Mouse (Mus musculus): ENCODE measurements around the gene Sash3.

Sash3 gene

DNA sequence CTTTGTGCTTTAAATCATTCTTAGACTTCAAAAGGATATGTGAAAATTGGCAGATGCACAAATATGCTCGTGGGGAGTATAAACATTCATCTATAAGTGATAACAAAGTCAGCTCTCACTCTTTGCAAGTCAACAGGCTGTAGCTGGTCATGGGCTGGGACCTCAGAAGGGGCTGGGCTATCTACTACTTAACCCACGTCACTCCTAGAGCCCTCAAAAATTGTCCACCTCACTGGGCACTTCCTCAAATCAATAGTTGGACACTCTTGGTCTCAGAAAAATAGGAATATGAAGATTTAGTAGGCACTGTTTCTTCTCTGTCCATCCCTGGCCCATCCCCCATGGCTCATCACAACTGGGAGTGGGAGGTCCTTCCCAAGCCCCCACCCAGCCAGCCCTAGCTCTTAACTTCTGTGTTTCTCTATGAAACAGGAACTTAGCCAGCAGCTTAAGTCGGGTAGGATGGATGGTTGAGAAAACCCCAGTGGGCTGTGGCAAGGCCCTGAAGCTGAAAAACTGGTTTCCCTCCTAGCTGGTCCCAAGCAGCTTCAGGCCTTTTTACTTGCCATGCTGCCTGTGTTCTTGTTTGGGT, 5.9 kb upstream of the Sash3 start:
- DNase-seq (ENCODE audit: low spot score), result no peak

DNA sequence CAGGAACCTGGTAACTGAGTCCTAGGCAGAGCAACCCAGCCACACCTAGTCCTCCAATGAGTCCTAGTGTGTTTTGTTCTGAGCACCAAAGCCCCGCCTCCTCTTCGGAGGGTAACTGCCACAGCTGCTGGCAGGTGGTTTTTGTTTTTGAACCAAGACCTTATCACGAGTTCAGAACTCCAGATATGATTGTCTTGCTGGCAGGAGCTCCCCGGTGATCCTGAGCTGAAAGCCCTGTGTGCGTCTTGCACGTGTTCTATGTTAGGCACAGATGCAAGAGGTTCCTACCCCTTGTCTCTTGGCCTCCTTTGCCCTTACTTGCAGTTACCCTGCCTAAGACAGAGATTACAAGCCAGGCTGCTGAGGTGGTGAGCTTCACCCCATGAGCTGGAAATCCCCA, 4.8 kb upstream of the Sash3 start:
- DNase-seq (ENCODE audit: low spot score), result no peak

DNA sequence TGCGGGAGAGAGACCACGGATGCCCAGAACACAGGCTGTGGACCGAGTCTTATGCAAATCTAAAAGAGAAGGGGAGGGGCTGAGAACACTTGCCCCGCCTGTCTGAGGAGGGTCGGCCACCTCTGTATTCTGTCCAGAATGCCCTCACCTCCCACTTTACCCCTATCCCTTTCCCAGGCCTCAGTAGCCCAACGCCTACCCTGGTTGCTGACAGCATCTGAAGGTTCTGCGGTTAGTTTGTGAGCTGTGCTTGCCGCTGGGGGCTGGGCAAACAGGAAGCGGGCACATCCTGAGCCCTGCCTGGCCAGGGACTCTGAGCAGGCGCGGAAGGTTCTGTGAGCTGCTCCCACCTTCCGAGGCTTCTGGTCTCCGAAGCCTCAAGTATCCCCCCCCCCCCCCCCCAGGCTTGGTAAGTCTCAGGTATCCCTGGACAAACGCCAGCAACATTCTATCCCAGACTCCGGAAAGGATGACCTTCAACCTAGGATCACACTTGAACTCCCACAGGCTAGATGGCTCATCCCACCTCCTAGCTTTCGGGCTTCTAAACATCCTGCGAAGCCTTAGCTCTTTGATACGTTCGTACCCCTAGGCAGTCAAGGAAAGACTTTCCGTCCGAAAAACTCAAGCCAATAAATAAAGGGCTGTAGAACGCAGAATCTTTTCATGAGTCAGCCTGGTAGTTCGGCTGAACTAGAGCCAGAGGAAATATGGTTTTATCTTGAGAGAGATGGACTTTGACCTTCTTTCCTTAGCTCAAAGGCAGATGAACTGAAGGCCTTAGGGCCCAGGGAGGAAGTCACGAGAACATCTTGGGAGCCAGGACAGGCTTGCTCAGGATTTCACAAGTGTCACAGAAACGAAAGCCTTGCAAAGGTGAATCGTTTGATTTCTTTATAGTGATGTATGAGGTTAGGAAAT, 2.6 kb upstream of the Sash3 start:
- DNase-seq (ENCODE audit: low spot score), result peak; percentile 43

DNA sequence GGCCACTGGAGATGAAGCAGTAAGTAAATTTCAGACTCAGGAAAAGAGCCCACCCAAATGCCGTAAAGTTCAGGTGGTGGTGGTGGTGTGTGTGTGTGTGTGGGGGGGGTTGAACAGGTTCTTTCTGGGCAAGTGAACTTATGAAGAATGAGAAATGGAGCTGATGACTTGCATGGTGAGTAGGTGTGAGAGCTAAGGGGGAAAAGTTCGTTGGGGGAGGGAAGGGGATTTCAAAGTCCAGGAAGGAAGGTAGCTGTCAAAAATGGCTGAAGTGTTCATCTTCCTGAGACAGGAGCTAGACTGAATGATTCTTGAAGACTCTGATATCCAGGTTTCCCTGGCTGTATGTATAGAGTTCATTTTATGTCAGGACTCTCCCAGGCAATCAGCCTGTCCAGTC, 990 bp downstream of the Sash3 start:
- DNase-seq (ENCODE audit: low spot score), result no peak

DNA sequence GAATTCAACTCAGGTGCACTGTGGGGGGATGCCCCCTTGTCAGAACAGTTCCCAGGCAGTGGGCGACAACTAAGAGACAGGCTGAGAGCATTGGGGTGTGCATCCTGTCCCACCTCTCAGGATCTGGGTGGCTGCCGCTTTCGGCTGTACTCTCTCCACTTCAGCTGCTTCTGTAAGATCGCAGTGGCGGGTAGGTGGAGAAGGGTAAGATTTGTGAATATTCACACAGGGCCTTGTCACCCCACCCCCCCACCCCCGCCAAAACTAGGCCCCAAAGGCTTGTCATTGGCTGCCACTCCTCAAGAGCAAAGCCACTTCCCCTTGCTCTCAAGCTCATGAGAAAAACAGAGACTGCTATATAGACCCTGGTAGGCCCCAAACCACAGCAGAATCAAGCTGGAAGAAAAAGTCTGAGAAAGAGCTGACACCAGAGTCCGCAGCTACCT, 1.5 kb downstream of the Sash3 start:
- peak; percentile 24 for DNase-seq (ENCODE audit: low spot score)

DNA sequence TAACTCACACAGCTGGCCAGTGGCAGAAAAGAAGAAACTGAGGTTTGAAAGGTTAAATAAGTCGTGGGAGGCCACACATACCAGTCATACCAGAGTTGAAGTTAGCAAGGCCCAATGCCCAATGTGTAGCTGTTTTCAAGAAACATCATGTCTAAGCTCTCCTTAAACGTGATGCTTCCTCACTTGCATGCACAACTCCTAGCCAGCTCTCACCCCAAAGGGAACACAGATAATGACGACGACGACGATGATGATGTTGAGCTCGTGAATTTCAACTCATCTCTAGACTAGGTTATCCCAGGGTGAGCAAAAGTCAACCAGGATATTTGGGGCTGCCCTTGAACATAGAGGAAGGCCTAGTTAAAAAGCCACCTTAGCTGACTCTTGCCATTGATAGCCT, 5.9 kb downstream of the Sash3 start:
- DNase-seq (ENCODE audit: low spot score), result no peak

DNA sequence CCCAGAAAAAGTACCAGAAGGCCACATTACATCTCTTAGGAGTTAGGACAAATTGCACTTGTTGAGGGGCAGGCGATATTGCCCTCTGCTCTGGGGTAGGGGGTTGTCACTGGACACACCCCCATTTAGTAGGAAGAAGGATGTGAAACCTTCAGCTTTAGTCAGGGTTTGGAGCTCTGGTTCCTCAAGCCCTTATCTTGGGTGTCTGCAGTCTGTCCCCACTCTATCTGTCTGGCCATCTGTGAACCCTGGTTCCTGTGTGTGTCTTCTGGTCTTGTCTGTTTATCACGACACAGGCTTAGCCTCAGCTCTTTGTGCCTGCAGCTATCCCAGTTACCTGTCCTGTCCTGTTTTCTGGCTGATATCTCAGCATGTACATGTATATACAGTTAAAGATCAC, 7.2 kb downstream of the Sash3 start:
- DNase-seq (ENCODE audit: low spot score), result no peak

DNA sequence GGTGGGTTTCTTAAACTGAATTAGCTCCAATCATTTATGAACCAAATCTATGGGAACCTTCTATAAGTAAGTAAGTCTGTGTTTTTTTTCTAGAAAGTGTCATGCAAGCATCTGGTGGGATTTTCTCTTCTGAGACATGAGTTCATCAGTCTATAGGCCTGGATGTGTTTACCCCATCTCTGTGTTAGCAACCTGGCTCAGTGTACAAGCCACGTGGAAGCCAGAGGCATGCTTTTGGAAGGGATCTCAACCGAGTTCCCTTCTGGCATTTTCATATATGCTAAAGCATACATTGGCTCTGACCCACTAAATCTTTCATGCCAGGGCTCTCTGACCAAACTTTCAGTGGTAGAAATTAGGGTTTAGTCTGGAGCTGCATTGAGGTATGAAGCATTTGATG, 7.7 kb downstream of the Sash3 start:
- DNase-seq (ENCODE audit: low spot score), result no peak

DNA sequence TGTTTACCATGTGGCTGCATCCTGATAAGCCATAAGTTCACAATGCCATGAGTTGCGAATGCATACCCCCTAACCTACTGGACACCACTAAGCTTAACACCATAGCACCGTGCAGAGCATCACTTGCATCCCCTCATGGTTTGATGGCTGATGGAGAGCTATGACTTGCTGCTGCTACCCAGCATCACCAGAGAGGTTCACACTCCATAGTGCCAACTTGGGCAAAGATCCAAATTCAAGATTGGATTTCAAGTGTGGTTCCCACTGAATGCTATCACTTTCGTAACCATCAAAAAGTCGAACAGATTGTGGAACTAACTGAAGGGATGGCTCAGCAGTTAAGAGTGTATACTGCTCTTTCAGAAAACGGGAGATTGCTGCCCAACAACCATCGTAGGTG, 9.3 kb downstream of the Sash3 start:
- no peak for DNase-seq (ENCODE audit: low spot score)

DNA sequence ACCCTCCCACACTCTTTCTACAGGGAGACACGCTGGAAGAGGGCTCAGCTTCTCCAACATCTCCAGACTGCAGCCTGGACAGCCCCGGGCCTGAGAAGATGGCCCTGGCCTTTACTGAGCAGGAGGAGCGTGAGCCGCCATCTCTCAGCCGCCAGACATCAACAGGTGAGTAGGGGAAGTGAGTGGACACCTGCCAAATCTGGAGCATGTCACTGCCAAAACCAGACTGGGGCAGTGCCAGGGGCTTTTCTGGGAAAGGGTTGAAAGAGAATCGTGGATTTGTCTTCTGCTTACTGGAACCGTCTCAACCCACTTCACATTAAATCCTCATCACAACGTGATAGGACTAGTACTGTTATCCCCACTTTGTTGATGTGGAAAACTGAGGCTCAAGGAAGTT, 11.2 kb downstream of the Sash3 start:
- DNase-seq (ENCODE audit: low spot score), result no peak

DNA sequence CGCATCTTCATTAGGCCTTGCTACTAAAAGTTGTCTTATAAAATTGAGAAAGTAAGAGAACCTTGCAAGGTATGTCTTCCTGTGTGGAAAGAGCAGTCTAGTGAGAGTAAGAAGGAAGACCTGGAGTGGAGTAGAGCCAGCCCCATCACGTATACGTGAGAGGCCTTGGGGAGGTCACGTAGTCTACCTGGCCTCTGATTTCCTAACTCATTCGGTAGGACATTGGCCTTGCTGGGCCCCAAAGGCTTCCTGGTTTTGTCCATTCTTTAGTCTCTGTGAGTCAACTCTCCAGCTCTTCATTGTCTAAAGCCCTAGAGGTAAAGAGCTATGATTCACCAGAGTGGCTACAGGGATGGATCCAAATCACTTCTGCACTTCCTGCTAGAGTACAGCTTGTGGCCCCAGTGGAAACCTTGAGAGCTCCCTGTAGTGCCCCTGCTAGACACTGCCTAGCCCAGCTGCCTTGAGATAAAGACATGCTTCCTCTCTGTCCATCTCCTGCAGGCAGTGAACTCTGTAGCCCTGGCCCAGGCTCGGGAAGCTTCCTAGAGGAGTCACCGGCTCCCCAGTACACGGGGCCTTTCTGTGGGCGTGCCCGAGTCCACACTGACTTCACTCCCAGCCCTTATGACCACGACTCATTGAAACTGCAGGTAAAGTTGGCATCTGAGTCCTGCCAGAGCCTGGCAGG, 12.1 kb downstream of the Sash3 start:
- no peak for DNase-seq (ENCODE audit: low spot score)

DNA sequence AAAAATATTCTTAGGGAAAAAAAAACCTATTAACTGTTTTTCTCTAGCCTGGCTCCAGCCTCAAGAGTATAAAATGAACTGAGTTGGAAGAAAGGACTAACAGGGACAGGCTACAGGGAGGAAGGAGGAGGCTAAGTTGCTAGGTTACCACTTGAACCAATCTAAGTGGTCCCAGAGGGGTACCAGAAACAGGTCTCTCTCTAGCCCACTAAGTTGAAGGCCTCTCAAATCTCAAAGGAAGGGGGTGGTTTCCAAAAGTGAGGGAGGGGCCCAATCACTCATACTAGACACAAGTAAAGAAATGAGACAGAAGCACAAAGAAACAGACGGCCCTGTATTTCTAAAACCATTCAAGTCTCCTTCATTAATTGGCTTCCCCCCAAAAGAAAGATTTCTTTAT, 23.7 kb downstream of the Sash3 start:
- no peak for DNase-seq (ENCODE audit: low spot score)

DNA sequence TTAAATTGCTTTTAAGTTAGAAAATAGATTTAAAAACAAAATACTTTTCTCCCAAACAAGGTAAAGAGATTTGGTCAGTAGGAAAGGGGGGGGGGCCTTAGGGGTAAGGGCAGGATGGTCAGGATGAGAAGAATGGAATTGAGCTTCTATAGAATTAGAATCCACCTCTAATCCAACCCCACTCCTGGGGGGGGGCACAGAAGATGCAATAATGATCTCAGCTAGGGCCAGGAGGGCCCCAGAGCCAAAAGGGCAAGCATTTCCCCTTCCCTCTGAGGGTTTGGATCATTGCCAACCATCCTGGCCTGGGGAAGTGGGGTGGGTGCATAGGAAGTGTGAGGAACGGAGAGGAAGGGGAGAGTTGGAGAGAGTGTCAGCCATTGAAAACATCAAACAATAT, 24.1 kb downstream of the Sash3 start:
- DNase-seq (ENCODE audit: low spot score), result no peak

DNA sequence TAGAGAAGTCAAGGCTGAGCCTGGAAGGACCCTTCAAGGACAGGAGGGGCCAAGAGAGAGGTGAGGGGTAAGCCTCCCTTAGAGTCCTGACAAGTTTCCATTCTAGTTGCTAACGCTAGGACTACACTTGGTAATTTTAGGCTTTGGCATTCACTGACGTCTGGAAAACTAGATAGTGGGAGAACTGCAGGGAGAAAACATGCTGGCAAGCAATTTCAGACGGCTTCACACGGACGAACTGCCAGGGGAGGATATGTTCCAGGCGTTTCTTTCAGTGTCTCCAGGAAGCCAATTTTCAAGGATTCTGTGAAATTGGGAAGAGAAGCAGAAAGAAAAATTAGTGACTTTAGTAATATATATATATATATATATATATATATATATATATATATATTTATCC, 35.6 kb downstream of the Sash3 start:
- no peak for DNase-seq (ENCODE audit: low spot score)

DNA sequence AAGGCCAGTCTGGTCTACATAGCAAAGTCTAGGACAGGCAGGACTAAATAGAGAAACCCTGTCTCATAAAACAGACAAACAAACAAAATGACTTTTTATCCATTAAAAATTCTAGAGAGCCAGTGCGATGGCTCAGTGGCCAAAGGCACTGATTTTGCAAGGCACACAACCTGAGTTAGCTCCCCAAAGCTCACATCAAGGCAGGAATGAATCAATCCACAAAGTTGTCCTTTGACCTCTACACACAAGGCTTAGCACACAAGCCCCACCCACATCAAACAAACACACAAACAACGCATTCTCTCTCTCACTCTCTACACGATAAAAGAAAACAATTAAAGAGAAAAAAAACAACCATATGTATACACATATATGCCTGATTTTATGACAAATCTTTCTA, 38.5 kb downstream of the Sash3 start:
- DNase-seq (ENCODE audit: low spot score), result no peak

DNA sequence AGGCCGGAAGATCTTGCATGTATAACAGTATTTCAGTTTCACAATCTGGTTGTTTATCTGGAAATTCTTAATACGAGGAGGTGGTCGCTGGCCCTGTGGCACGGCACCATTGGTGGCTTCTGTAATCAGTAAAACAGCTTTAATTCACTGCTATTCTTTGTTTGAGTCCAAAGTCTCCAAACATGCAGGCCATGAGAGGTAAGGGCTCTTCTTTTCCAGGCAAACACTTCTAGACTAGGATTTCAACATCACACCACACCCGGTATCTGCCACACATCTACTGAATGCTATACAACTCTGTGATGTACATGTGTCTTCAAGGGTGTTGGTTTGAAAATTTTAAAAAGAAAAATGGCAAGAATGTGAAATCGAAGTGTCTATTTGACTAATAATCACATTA, 45.0 kb downstream of the Sash3 start:
- DNase-seq (ENCODE audit: low spot score), result no peak

DNA sequence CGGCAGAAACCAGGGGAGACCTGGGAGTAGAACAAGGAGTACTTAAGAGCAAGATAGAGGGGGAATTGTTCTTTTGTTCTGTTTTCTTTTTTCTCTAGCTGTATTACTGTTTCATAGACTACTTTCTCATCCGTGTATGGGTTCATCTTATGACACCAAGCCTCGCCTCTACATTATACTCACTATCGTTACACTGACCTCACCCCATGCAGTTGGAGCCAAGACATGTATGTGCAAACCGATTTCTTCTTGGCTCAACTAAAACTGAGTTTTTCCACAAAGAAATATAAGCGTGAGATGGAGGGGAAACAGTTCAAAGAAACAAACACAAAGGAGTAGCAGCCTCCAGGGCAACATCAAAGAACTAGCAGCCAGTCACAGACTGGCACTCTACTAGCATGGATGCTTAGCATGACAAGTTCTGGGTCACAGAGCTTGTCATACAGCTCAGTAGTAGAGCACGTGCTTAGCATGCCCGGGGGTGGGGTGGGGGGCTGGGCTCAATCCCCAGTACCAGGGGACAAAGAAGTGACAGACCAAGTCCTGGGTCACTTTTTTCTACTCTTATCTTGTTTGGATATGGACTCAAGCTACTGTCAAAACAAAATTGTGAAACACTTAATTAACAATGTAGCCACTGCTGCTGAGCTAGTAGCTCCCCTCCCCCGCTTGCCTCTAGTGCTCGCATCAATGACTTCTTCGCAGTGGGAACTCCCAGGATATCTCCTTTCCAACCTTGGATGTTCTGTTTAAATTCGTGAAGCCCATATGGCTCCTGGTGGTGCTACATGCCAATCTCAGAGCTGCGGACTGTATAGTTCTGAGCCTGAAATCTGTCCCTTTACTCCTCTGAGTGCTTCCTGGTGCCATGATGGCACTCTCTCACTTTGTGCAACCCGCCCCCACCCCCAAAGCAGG, 47.3 kb downstream of the Sash3 start:
- no peak for DNase-seq (ENCODE audit: low spot score)

DNA sequence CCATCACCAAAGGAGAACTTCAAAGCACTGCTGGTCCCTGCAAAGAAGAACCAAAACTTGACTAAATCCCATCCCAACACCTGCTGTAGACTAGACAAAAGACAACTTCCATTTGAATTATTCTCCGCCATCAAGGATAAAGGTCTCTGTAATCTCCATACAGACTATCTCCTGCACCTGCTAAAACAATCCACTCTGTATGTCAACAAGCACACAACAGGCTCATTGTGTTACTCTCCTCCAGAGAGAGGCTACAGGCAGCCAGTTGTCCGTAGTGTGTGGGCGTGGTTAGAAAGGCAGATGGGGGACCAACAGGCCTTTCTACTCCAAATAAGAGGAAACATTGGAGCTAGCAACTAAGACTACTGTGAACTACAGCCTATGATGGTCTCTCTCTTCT, 51.6 kb downstream of the Sash3 start:
- no peak for DNase-seq (ENCODE audit: low spot score)

DNA sequence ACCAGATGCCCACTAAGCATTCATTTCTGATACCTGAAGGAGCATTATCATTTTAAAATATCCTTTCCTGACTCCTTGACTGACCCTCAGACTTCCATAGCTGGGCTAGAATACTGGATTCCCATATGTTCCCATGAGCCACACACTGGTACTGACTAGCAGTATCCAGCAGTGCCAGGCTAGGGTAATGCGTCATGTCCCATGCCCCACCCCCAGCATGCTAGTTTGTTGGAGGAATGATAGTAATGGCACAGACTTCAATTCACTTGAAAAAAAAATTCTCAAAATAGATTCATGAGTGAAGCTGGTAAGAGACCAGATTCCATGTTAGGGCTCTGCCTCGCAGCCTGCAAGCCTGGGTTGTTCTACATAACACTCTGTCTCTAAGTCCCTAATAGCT, 52.8 kb downstream of the Sash3 start:
- no peak for DNase-seq (ENCODE audit: low spot score)

DNA sequence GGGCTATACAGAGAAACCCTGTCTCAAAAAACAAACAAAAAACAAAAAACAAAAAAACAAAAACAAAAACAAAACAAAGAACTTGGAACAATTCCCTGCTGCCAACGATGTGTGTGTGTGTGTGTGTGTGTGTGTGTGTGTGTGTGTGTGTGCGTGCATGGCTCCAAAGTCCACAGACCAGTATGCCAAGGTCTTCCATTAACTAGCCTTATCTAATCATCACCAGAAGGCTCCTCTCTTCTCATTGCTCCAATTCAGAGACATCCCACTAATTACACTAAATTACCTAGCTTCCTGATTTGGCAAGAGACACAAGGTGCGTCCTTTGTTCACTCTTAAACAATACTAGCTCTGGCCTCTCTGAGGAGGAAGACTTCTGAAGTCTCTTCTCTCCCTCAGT, 54.5 kb downstream of the Sash3 start:
- DNase-seq (ENCODE audit: low spot score), result no peak

DNA sequence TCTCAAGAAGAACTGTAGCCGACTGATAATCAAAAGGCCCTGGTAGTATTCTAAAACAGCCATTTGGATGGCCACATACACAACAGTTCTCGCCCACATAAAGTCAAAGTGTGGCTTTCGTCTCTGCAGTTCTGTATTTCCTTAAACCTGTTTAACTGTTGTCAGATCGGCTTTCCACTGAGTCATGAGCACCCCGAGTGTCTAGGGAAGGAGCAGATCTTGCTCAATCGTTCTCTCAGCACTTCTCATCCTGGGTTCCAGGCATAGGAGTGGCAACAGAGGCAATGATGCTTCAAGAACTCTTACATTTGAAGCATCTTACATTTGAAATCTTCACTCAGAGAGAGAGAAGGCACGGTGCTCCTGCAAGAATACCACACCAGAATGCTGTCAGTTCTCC, 55.7 kb downstream of the Sash3 start:
- DNase-seq (ENCODE audit: low spot score), result peak; percentile 17

DNA sequence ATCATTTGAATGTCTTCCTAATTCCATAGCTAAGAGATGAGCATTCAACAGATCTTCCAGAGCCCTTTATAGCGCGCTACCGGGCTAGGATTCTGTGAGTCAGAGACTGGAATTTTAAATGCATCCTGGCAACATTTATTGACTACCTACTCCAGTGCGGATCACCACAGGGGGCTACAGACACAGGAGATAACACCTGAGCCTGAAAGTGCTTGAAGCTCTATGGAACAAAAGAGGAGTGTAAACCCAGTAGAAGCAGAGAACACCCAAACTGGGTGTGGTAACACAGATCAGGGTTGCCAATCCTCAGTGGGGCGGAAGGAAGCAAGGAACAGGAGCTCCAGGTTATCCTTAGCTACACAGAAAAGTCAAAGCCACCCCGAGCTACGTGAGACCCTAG, 56.2 kb downstream of the Sash3 start:
- DNase-seq (ENCODE audit: low spot score), result no peak
